Mouse (Mus musculus) midbrain, postnatal 0 days (tissue): ENCODE measurements around the gene E2f3. TPM values are rescaled to one million over a fixed set of nuclear protein-coding genes. Genes with fewer than 3 reads are reported as not detected.

ENCODE experiments used
- ATAC-seq: fragments of 200-750 bp; cut with Nextera tagmentation; 2 replicates; pipeline ENCODE4 v1.8.0; 2017; ENCODE audit warnings: moderate number of reproducible peaks, mild to moderate bottlenecking, moderate TSS enrichment, moderate library complexity; ENCODE audit not compliant: low FRiP score
- DNase-seq: peaks from one replicate; pipeline ENCODE4 v3.0.0-alpha.2; 2015; ENCODE audit warnings: low spot score
- H3K27ac ChIP-seq: fragments of 300-500 bp; sonication (generic); 2 replicates; pipeline ENCODE4 v1.5.1; 2014; ENCODE audit warnings: low read depth, mild to moderate bottlenecking, low read length, mixed read lengths
- H3K27me3 ChIP-seq: fragments of 300-500 bp; sonication (generic); 2 replicates; pipeline ENCODE4 v1.6.1; 2014; ENCODE audit warnings: low read length, control low read depth, mixed read lengths; ENCODE audit not compliant: insufficient read depth
- H3K36me3 ChIP-seq: fragments of 300-500 bp; sonication (generic); 2 replicates; pipeline ENCODE4 v1.6.1; 2014; ENCODE audit warnings: low read length, control low read depth, mixed read lengths; ENCODE audit not compliant: insufficient read depth
- H3K4me1 ChIP-seq: fragments of 300-500 bp; sonication (generic); 2 replicates; pipeline ENCODE4 v1.6.1; 2014; ENCODE audit warnings: mild to moderate bottlenecking, control low read depth, antibody characterized with exemption, low read length, mixed read lengths; ENCODE audit not compliant: insufficient read depth
- H3K4me2 ChIP-seq: fragments of 300-500 bp; sonication (generic); 2 replicates; pipeline ENCODE4 v1.6.1; 2014; ENCODE audit warnings: low read depth, mild to moderate bottlenecking, low read length, mixed read lengths; ENCODE audit not compliant: poor library complexity, severe bottlenecking
- H3K4me3 ChIP-seq: fragments of 300-500 bp; sonication (generic); 2 replicates; pipeline ENCODE4 v1.5.1; 2014; ENCODE audit warnings: low read depth, mild to moderate bottlenecking, low read length, moderate library complexity
- H3K9ac ChIP-seq: fragments of 300-500 bp; sonication (generic); replicated peaks from 2 replicates; pipeline ENCODE4 v1.6.1; 2014; ENCODE audit warnings: mild to moderate bottlenecking, low read length, moderate library complexity, mixed read lengths; ENCODE audit not compliant: poor library complexity, severe bottlenecking
- H3K9me3 ChIP-seq: fragments of 300-500 bp; sonication (generic); 2 replicates; pipeline ENCODE4 v1.6.1; 2016; ENCODE audit warnings: low read length, control low read depth
- CTCF ChIP-seq: IDR thresholded peaks from 2 replicates; pipeline ENCODE4 v1.5.1; 2016; ENCODE audit warnings: antibody characterized with exemption, mild to moderate bottlenecking
- WGBS: fragments of 180-500 bp; shearing (Covaris S2); extraction: QIAGEN DNeasy Blood & Tissue Kit; methylation state at CpG from one replicate; pipeline ENCODE4 v1.1.7; 2014; 5-methylcytosine and 5-hydroxymethylcytosine counted together
- polyA plus RNA-seq: library from polyadenylated mRNA; unstranded; fragments of >200 nt; fragmentation: Nextera tagmentation; extraction: Ambion mirVana; gene quantifications from 2 replicates; pipeline ENCODE4 v1.2.1, GENCODE M21; 2015
- total RNA-seq: library from RNA; depleted of rRNA; stranded (reverse); fragments of >200 nt; gene quantifications from 2 replicates; pipeline ENCODE4 v1.2.3, GENCODE M21; 2014

The E2f3 gene
- total and polyA plus RNA-seq, 2 experiments from 2014 or later: 2.9 to 9.2 TPM

DNA sequence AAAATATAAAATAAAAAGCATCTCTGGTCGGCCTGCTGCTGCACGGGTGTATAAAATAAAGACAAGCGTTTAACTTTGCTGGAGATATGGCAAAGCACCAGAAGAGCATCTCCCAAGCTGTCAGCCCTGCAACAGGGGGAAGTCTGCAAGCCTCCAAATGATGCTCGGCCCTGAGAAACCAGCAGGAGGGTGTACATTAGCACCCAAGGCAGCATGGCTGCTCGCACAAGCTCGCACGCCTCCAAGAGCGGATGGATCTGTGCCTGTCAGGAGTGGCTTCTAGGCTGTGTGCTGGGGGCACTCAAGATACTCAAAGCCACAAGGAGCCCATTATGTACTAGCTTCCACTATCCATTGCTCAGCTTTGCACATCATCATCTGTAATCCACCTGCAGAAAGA, 39.8 kb downstream of the E2f3 start:
- Histone ChIP-seq H3K4me2 (no peak overlapping the region), H3K36me3 (no peaks in the 10 kb centered on the region), H3K9ac (no peak overlapping the region), H3K9me3 (no peaks in the 10 kb centered on the region), H3K4me3 (no peak overlapping the region), H3K27ac (no peak overlapping the region), H3K4me1 (no peaks in the 10 kb centered on the region), H3K27me3 (no peaks in the 10 kb centered on the region)
- ATAC-seq: no peak
- 85% methylated on average over 8 of the region's 8 CpGs for WGBS
- no peak for DNase-seq
- TF ChIP-seq CTCF: no peak

DNA sequence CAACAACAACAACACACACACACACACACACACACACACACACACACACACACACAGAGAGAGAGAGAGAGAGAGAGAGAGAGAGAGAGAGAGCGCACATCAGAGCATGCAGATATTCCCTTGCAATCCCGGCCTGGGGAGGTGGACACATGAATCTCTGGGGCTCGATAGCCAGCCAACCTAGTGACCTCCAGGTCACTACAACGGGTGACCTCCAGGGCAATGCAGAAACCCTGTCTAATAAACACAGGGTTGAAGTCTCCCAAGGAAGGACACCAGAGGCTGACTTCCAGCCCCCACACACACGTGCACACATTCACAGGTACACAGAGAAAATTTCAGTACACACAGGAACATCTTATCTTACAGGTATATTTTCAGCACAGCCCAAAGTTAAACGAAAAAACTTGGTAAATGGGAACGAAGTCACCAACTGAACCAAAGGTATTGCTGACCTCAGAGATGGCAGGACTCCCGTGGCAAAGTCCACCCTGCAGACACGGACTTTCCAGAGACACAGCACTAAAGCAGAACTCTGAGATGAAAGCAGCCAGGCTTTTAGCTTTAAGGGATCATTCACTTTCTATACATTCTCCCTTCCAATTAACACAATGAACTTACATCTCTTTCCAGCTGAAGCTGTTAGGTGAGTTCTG, 40.8 kb downstream of the E2f3 start:
- DNase-seq: no peak
- WGBS: 80% methylated on average over 9 of the region's 9 CpGs
- H3K27me3 ChIP-seq: no peaks in the 10 kb centered on the region
- H3K9me3 ChIP-seq: no peaks in the 10 kb centered on the region
- no peak for TF ChIP-seq CTCF
- H3K4me3 ChIP-seq: no peak overlapping the region
- no peak overlapping the region for H3K4me2 ChIP-seq
- H3K9ac ChIP-seq: no peak overlapping the region
- ATAC-seq: no peak
- no peaks in the 10 kb centered on the region for H3K36me3 ChIP-seq
- H3K4me1 ChIP-seq: no peaks in the 10 kb centered on the region
- no peak overlapping the region for H3K27ac ChIP-seq

DNA sequence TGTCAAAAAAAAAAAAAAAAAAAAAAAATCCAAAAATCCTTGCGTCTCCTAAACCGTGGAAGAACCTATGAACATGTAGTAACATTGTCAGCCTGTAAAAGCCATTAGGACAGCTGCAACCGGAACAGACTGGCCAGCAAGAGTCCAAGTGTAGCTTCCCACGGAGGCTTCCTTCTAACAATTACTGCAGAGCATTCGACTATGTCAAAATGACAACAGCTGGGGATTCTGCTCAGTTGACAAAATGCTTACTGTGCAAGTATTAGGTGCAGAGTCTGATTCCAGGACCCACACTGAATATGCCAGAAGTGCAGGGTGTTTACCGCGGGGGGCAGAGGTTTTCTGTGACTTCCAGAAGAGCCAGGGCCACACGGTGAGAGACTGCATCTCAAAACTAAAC, 41.4 kb downstream of the E2f3 start:
- Histone ChIP-seq H3K4me1 (no peaks in the 10 kb centered on the region), H3K4me3 (no peak overlapping the region), H3K36me3 (no peaks in the 10 kb centered on the region), H3K9ac (no peak overlapping the region), H3K9me3 (no peaks in the 10 kb centered on the region), H3K27me3 (no peaks in the 10 kb centered on the region), H3K4me2 (no peak overlapping the region), H3K27ac (no peak overlapping the region)
- ATAC-seq: no peak
- 82% methylated on average over 8 of the region's 8 CpGs for WGBS
- DNase-seq: peak; percentile 10
- TF ChIP-seq CTCF: no peak

DNA sequence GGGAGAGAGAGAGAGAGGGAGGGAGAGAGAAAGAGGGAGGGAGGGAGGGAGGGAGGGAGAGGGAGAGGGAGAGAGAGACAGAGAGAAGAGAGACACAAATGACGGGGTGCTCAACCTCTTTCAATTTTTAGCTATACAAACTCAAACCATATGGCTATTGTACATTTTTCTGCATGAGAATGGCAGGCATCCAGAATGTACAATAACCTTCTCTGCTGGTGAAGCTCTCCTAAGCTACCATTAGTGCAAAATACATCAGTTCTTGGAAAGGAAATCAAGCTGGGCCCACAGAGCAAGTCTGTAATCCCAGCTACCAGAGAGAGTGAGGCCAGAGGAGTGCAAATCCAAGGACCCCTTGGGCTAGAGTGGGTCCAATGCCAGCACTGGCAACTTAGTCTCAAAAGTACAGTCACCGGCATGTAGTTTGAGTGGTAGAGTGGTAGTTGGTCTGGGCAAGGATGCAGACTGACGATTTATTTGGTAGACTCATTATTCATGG, 42.3 kb downstream of the E2f3 start:
- no peak overlapping the region for H3K4me2 ChIP-seq
- H3K4me1 ChIP-seq: no peaks in the 10 kb centered on the region
- H3K9me3 ChIP-seq: no peaks in the 10 kb centered on the region
- H3K9ac ChIP-seq: no peak overlapping the region
- no peak for ATAC-seq
- 74% methylated on average over 3 of the region's 3 CpGs for WGBS
- H3K36me3 ChIP-seq: no peaks in the 10 kb centered on the region
- H3K4me3 ChIP-seq: no peak overlapping the region
- H3K27ac ChIP-seq: no peak overlapping the region
- peak; percentile 8 for DNase-seq
- H3K27me3 ChIP-seq: no peaks in the 10 kb centered on the region
- TF ChIP-seq CTCF: no peak

DNA sequence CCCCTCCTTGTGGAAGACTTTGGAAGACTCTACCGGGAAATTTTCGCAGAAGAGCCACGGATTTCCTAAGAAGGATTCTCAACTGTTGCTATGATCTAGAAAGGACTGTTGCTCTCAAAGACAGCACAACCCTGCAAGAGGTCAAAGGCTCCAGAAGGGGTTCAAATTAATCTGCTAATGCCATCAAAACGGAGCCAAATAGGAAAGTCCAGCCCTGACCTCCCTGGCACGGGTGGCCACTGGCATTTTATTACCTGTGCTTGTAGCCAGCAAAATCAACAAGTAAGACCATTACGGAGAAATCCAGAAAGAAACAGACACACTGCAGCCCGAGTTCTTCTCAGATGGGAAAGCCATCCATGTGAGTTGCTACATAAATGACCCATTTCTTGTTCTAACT, 45.8 kb downstream of the E2f3 start:
- no peaks in the 10 kb centered on the region for H3K36me3 ChIP-seq
- H3K9me3 ChIP-seq: no peaks in the 10 kb centered on the region
- H3K4me1 ChIP-seq: no peaks in the 10 kb centered on the region
- DNase-seq (no peak), ATAC-seq (no peak)
- 90% methylated on average over 7 of the region's 7 CpGs for WGBS
- no peak for TF ChIP-seq CTCF
- no peak overlapping the region for H3K4me2 ChIP-seq
- no peak overlapping the region for H3K4me3 ChIP-seq
- H3K9ac ChIP-seq: no peak overlapping the region
- no peaks in the 10 kb centered on the region for H3K27me3 ChIP-seq
- H3K27ac ChIP-seq: no peak overlapping the region

DNA sequence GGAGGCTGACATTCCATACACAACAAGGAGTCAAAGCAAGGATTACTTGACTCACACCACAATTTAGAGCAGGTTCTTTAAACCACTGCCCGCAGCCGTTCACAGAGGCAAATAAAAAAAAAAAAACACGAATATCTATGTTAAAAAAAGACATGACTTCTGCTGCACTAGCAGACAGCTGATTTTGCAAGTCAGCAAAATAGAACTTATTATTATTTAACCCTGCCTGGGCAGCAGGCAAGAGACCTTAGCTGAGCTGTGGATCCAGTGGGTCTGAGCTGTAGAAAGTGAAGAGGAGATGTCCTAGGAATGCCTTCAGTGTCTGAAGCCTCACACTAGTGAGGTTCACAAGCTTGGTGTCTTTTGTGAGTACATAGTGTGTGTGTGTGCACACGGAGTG, 46.5 kb downstream of the E2f3 start:
- ATAC-seq: no peak
- no peak for TF ChIP-seq CTCF

More for the DNA sequence above, 46.5 kb downstream of the E2f3 start:
- no peaks in the 10 kb centered on the region for H3K36me3 ChIP-seq
- H3K4me2 ChIP-seq: no peak overlapping the region
- H3K4me3 ChIP-seq: no peak overlapping the region
- no peak overlapping the region for H3K27ac ChIP-seq
- no peaks in the 10 kb centered on the region for H3K4me1 ChIP-seq
- H3K9me3 ChIP-seq: no peaks in the 10 kb centered on the region
- no peaks in the 10 kb centered on the region for H3K27me3 ChIP-seq
- DNase-seq: no peak
- H3K9ac ChIP-seq: no peak overlapping the region
- WGBS: 69% methylated on average over 4 of the region's 4 CpGs
